Mouse (Mus musculus) kidney, embryonic 16.5 days (tissue): Measurements from ENCODE around the gene Hnrnpll. TPM values are rescaled to one million over a fixed set of nuclear protein-coding genes. Genes with fewer than 3 reads are reported as not detected.

Experiments used
- ATAC-seq: fragments of 200-750 bp; cut with Nextera tagmentation; 2 replicates; pipeline ENCODE4 v1.8.0; 2017; ENCODE audit warnings: moderate TSS enrichment; ENCODE audit not compliant: low FRiP score, low TSS enrichment
- H3K27ac ChIP-seq: fragments of 300-500 bp; sonication (generic); 2 replicates; pipeline ENCODE4 v1.5.1; 2014; ENCODE audit warnings: low read length
- H3K27me3 ChIP-seq: fragments of 300-500 bp; sonication (generic); 2 replicates; pipeline ENCODE4 v1.6.1; 2014; ENCODE audit warnings: low read length, control low read depth, mixed read lengths; ENCODE audit not compliant: insufficient read depth
- H3K36me3 ChIP-seq: fragments of 300-500 bp; sonication (generic); 2 replicates; pipeline ENCODE4 v1.6.1; 2014; ENCODE audit warnings: low read length, control low read depth, mixed read lengths; ENCODE audit not compliant: insufficient read depth
- H3K4me1 ChIP-seq: fragments of 300-500 bp; sonication (generic); 2 replicates; pipeline ENCODE4 v1.6.1; 2014; ENCODE audit warnings: low read length, control low read depth, mixed read lengths; ENCODE audit not compliant: insufficient read depth
- H3K4me2 ChIP-seq: fragments of 300-500 bp; sonication (generic); replicated peaks from 2 replicates; pipeline ENCODE4 v1.6.1; 2014; ENCODE audit warnings: low read depth, low read length
- H3K4me3 ChIP-seq: fragments of 300-500 bp; sonication (generic); 2 replicates; pipeline ENCODE4 v1.5.1; 2014; ENCODE audit warnings: mild to moderate bottlenecking, low read length
- H3K9ac ChIP-seq: fragments of 300-500 bp; sonication (generic); replicated peaks from 2 replicates; pipeline ENCODE4 v1.6.1; 2014; ENCODE audit warnings: low read length
- H3K9me3 ChIP-seq: fragments of 300-500 bp; sonication (generic); 2 replicates; pipeline ENCODE4 v1.6.1; 2016; ENCODE audit warnings: low read length, control low read depth
- WGBS: fragments of 180-500 bp; shearing (Covaris S2); extraction: QIAGEN DNeasy Blood & Tissue Kit; methylation state at CpG from one replicate; pipeline ENCODE4 v1.1.7; 2014; 5-methylcytosine and 5-hydroxymethylcytosine counted together
- polyA plus RNA-seq: library from polyadenylated mRNA; unstranded; fragments of >200 nt; fragmentation: Nextera tagmentation; extraction: Ambion mirVana; gene quantifications from 2 replicates; pipeline ENCODE4 v1.2.1, GENCODE M21; 2015

Hnrnpll gene
- 56.9 and 59.2 TPM in 2 replicates for polyA plus RNA-seq

- peak within 1 kb of the TSS; percentile 96 for H3K9ac ChIP-seq
- H3K4me2 ChIP-seq, result peak within 1 kb of the TSS; percentile 90
- peaks cover 3% of the 10 kb centered on the region; the same call in 1 of the 2 replicates for H3K36me3 ChIP-seq
- under 1% methylated on average over 89 of the region's 97 CpGs for WGBS
- peak; percentile 99 for ATAC-seq
- H3K27ac ChIP-seq, result peak within 1 kb of the TSS; percentile 99
- peaks cover 26% of the 10 kb centered on the region for H3K4me1 ChIP-seq
- no peaks in the 10 kb centered on the region for H3K9me3 ChIP-seq
- H3K27me3 ChIP-seq, result no peaks in the 10 kb centered on the region
- H3K4me3 ChIP-seq, result peak within 1 kb of the TSS; percentile 95
Observed at GRCm38 (mm10) chr17:80061783-80062619, at the start of gene Hnrnpll. TSS of gene Hnrnpll (minus strand) at chr17:80062334.

- Histone ChIP-seq H3K4me2 (no peak overlapping the region), H3K27me3 (no peaks in the 10 kb centered on the region), H3K4me1 (no peaks in the 10 kb centered on the region), H3K27ac (no peak overlapping the region), H3K9me3 (no peaks in the 10 kb centered on the region), H3K9ac (no peak overlapping the region), H3K36me3 (no peaks in the 10 kb centered on the region), H3K4me3 (no peak overlapping the region)
- 81% methylated on average over 10 of the region's 10 CpGs for WGBS
- no peak for ATAC-seq
Observed at GRCm38 (mm10) chr17:80105348-80105978, 43.3 kb upstream of the Hnrnpll start.

- H3K27ac ChIP-seq, result no peak overlapping the region
- 83% methylated on average over 6 of the region's 6 CpGs for WGBS
- H3K36me3 ChIP-seq, result no peaks in the 10 kb centered on the region
- ATAC-seq, result no peak
- H3K4me3 ChIP-seq, result no peak overlapping the region
- H3K4me2 ChIP-seq, result no peak overlapping the region
- H3K27me3 ChIP-seq, result no peaks in the 10 kb centered on the region
- no peaks in the 10 kb centered on the region for H3K9me3 ChIP-seq
- peaks cover 14% of the 10 kb centered on the region; the same call in 1 of the 2 replicates for H3K4me1 ChIP-seq
- H3K9ac ChIP-seq, result no peak overlapping the region
Observed at GRCm38 (mm10) chr17:80099823-80100222, 37.7 kb upstream of the Hnrnpll start.

- peaks cover 14% of the 10 kb centered on the region; the same call in 1 of the 2 replicates for H3K4me1 ChIP-seq
- 33% methylated on average over 2 of the region's 2 CpGs for WGBS
- ATAC-seq, result no peak
- H3K4me3 ChIP-seq, result no peak overlapping the region
- no peaks in the 10 kb centered on the region for H3K36me3 ChIP-seq
- no peak overlapping the region for H3K4me2 ChIP-seq
- no peak overlapping the region for H3K27ac ChIP-seq
- no peaks in the 10 kb centered on the region for H3K27me3 ChIP-seq
- no peaks in the 10 kb centered on the region for H3K9me3 ChIP-seq
- H3K9ac ChIP-seq, result no peak overlapping the region
Observed at GRCm38 (mm10) chr17:80097221-80097620, 35.1 kb upstream of the Hnrnpll start.

GRCm38 (mm10) chr17:80096720-80097114 lies 34.6 kb upstream of the Hnrnpll start:
- 71% methylated on average over 8 of the region's 8 CpGs for WGBS
- no peaks in the 10 kb centered on the region for H3K9me3 ChIP-seq
- H3K4me1 ChIP-seq, result peaks cover 14% of the 10 kb centered on the region; the same call in 1 of the 2 replicates
- no peak for ATAC-seq
- H3K36me3 ChIP-seq, result no peaks in the 10 kb centered on the region
- peak overlapping the region; percentile 83 for H3K27ac ChIP-seq
- H3K27me3 ChIP-seq, result no peaks in the 10 kb centered on the region
- H3K4me3 ChIP-seq, result no peak overlapping the region
- peak overlapping the region; percentile 55 for H3K4me2 ChIP-seq
- no peak overlapping the region for H3K9ac ChIP-seq

- H3K9ac ChIP-seq, result peak overlapping the region; percentile 61
- H3K9me3 ChIP-seq, result no peaks in the 10 kb centered on the region
- 5% methylated on average over 20 of the region's 20 CpGs for WGBS
- H3K4me3 ChIP-seq, result peak overlapping the region; percentile 18
- peak overlapping the region; percentile 55 for H3K4me2 ChIP-seq
- no peaks in the 10 kb centered on the region for H3K36me3 ChIP-seq
- peak overlapping the region; percentile 83 for H3K27ac ChIP-seq
- H3K27me3 ChIP-seq, result no peaks in the 10 kb centered on the region
- H3K4me1 ChIP-seq, result peaks cover 14% of the 10 kb centered on the region; the same call in 1 of the 2 replicates
- peak; percentile 94 for ATAC-seq
Observed at GRCm38 (mm10) chr17:80096043-80096719, 34.0 kb upstream of the Hnrnpll start.

- Histone ChIP-seq H3K27ac (peak overlapping the region; percentile 83), H3K27me3 (no peaks in the 10 kb centered on the region), H3K9ac (peak overlapping the region; percentile 61), H3K36me3 (no peaks in the 10 kb centered on the region), H3K4me1 (peaks cover 14% of the 10 kb centered on the region; the same call in 1 of the 2 replicates), H3K4me3 (peak overlapping the region; percentile 18), H3K9me3 (no peaks in the 10 kb centered on the region), H3K4me2 (peak overlapping the region; percentile 55)
- 77% methylated on average over 9 of the region's 9 CpGs for WGBS
- peak; percentile 13; the same call in 1 of the 2 replicates for ATAC-seq
Observed at GRCm38 (mm10) chr17:80095254-80095899, 33.2 kb upstream of the Hnrnpll start.

GRCm38 (mm10) chr17:80091879-80092549 lies 29.9 kb upstream of the Hnrnpll start:
- H3K9me3 ChIP-seq, result no peaks in the 10 kb centered on the region
- no peak for ATAC-seq
- H3K36me3 ChIP-seq, result no peaks in the 10 kb centered on the region
- H3K9ac ChIP-seq, result no peak overlapping the region
- no peak overlapping the region for H3K4me3 ChIP-seq
- no peak overlapping the region for H3K27ac ChIP-seq
- H3K4me1 ChIP-seq, result peaks cover 14% of the 10 kb centered on the region; the same call in 1 of the 2 replicates
- H3K4me2 ChIP-seq, result no peak overlapping the region
- WGBS, result 60% methylated on average over 6 of the region's 6 CpGs
- no peaks in the 10 kb centered on the region for H3K27me3 ChIP-seq

GRCm38 (mm10) chr17:80090551-80090950 lies 28.4 kb upstream of the Hnrnpll start:
- peaks cover 1% of the 10 kb centered on the region; the same call in 1 of the 2 replicates for H3K4me1 ChIP-seq
- H3K36me3 ChIP-seq, result no peaks in the 10 kb centered on the region
- WGBS, result 77% methylated on average over 4 of the region's 4 CpGs
- H3K9me3 ChIP-seq, result peaks cover 3% of the 10 kb centered on the region
- no peak overlapping the region for H3K27ac ChIP-seq
- no peak overlapping the region for H3K4me3 ChIP-seq
- no peak overlapping the region for H3K4me2 ChIP-seq
- no peaks in the 10 kb centered on the region for H3K27me3 ChIP-seq
- no peak overlapping the region for H3K9ac ChIP-seq
- ATAC-seq, result no peak
